Mouse (Mus musculus) adipocyte (in vitro differentiated cells): ENCODE measurements around the gene Pkmyt1.

Experiments used
- DNase-seq: peaks from one replicate; pipeline ENCODE4 v3.0.0-alpha.2; 2016; ENCODE audit warnings: low spot score

The Pkmyt1 gene

GRCm38 (mm10) chr17:23722376-23723125 lies 3.6 kb upstream of the Pkmyt1 start, which contains the start of gene 1520401A03Rik:
1520401A03Rik (minus strand) TSS chr17:23722783.
- DNase-seq: no peak

- DNase-seq: peak; percentile 38
Measured at GRCm38 (mm10) chr17:23725477-23725876, 659 bp upstream of the Pkmyt1 start.

- peak; percentile 84 for DNase-seq
Measured at GRCm38 (mm10) chr17:23726758-23727142, 614 bp downstream of the Pkmyt1 start.

- DNase-seq: peak; percentile 35
Measured at GRCm38 (mm10) chr17:23730441-23730840, 4.3 kb downstream of the Pkmyt1 start.

GRCm38 (mm10) chr17:23734341-23734740 lies 8.2 kb downstream of the Pkmyt1 start:
- peak; percentile 97 for DNase-seq

- peak; percentile 71 for DNase-seq
Measured at GRCm38 (mm10) chr17:23737493-23738445, 11.6 kb downstream of the Pkmyt1 start.

GRCm38 (mm10) chr17:23738836-23739201 lies 12.7 kb downstream of the Pkmyt1 start:
- peak; percentile 64 for DNase-seq

GRCm38 (mm10) chr17:23739202-23740135 lies 13.3 kb downstream of the Pkmyt1 start:
- DNase-seq: no peak

- peak; percentile 89 for DNase-seq
Measured at GRCm38 (mm10) chr17:23740136-23740584, 14.0 kb downstream of the Pkmyt1 start.

- DNase-seq: no peak
Measured at GRCm38 (mm10) chr17:23740598-23741021, 14.5 kb downstream of the Pkmyt1 start, which contains the start of gene Paqr4. Paqr4 (minus strand) TSS chr17:23740867.

GRCm38 (mm10) chr17:23741359-23742209 lies 15.4 kb downstream of the Pkmyt1 start:
- DNase-seq: no peak

- no peak for DNase-seq
Measured at GRCm38 (mm10) chr17:23742210-23742793, 16.2 kb downstream of the Pkmyt1 start.

GRCm38 (mm10) chr17:23742941-23743340 lies 16.8 kb downstream of the Pkmyt1 start:
- no peak for DNase-seq

GRCm38 (mm10) chr17:23744076-23744475 lies 17.9 kb downstream of the Pkmyt1 start:
- peak; percentile 63 for DNase-seq

GRCm38 (mm10) chr17:23744651-23745050 lies 18.5 kb downstream of the Pkmyt1 start:
- DNase-seq: no peak

GRCm38 (mm10) chr17:23745301-23746251 lies 19.4 kb downstream of the Pkmyt1 start, which contains the start of gene Kremen2:
Kremen2 (minus strand) TSS chr17:23745833.
- DNase-seq: no peak

GRCm38 (mm10) chr17:23746311-23746710 lies 20.2 kb downstream of the Pkmyt1 start:
- DNase-seq: no peak

- DNase-seq: no peak
Measured at GRCm38 (mm10) chr17:23746767-23747166, 20.6 kb downstream of the Pkmyt1 start.

- DNase-seq: no peak
Measured at GRCm38 (mm10) chr17:23747471-23747870, 21.3 kb downstream of the Pkmyt1 start.
